Mouse (Mus musculus) forebrain, embryonic 10.5 days (tissue): ENCODE data around the gene Cacybp. TPM values are rescaled to one million over a fixed set of nuclear protein-coding genes. Genes with fewer than 3 reads are reported as not detected.
A peak's percentile ranks its signal among the peaks of the same experiment; 100 is the strongest.

ENCODE experiments used
- DNase-seq: peaks from one replicate; pipeline ENCODE4 v3.0.0-alpha.2; 2017; ENCODE audit warnings: low spot score; ENCODE audit errors: extremely low spot score
- H3K27ac ChIP-seq: fragments of 300-500 bp; sonication (generic); 2 replicates; pipeline ENCODE4 v1.5.1; 2016; ENCODE audit warnings: mild to moderate bottlenecking
- H3K27me3 ChIP-seq: fragments of 300-500 bp; sonication (generic); 2 replicates; pipeline ENCODE4 v1.6.1; 2016; ENCODE audit warnings: mild to moderate bottlenecking; ENCODE audit not compliant: poor library complexity, severe bottlenecking
- H3K36me3 ChIP-seq: fragments of 300-500 bp; sonication (generic); replicated peaks from 2 replicates; pipeline ENCODE4 v1.6.1; 2016; ENCODE audit warnings: mild to moderate bottlenecking, moderate library complexity
- H3K4me1 ChIP-seq: fragments of 300-500 bp; sonication (generic); 2 replicates; pipeline ENCODE4 v1.6.1; 2016
- H3K4me3 ChIP-seq: fragments of 300-500 bp; sonication (generic); 2 replicates; pipeline ENCODE4 v1.5.1; 2016; ENCODE audit warnings: mild to moderate bottlenecking, moderate library complexity
- H3K9me3 ChIP-seq: fragments of 300-500 bp; sonication (generic); 2 replicates; pipeline ENCODE4 v1.6.1; 2016; ENCODE audit warnings: mild to moderate bottlenecking, moderate library complexity
- WGBS: fragments of 180-500 bp; shearing (Covaris S2); methylation state at CpG from one replicate; pipeline ENCODE4 v1.1.7; 2016; 5-methylcytosine and 5-hydroxymethylcytosine counted together
- polyA plus RNA-seq: library from polyadenylated mRNA; unstranded; fragments of >200 nt; fragmentation: Nextera tagmentation; extraction: Ambion mirVana; gene quantifications from 2 replicates; pipeline ENCODE4 v1.2.1, GENCODE M21; 2016

Gene Cacybp
- 361 and 381 TPM in 2 replicates for polyA plus RNA-seq

- Histone ChIP-seq H3K27ac (peak within 1 kb of the TSS; percentile 97), H3K36me3 (peaks cover 8% of the 10 kb centered on the region), H3K9me3 (no peaks in the 10 kb centered on the region), H3K4me3 (peak within 1 kb of the TSS; percentile 87), H3K4me1 (peaks cover 22% of the 10 kb centered on the region), H3K27me3 (no peaks in the 10 kb centered on the region)
- DNase-seq: peak; percentile 99
- under 1% methylated on average over 76 of the region's 76 CpGs for WGBS
Measured at GRCm38 (mm10) chr1:160212703-160213669, at the start of gene Cacybp. Gene Cacybp, minus strand, starts transcription at chr1:160212875.

GRCm38 (mm10) chr1:160262415-160262814, 49.7 kb upstream of the Cacybp start:
- Histone ChIP-seq H3K9me3 (no peaks in the 10 kb centered on the region), H3K36me3 (no peaks in the 10 kb centered on the region), H3K27me3 (no peaks in the 10 kb centered on the region), H3K4me1 (peaks cover 11% of the 10 kb centered on the region), H3K4me3 (no peak overlapping the region), H3K27ac (no peak overlapping the region)
- WGBS: 88% methylated on average over 4 of the region's 4 CpGs
- no peak for DNase-seq

GRCm38 (mm10) chr1:160261849-160262248, 49.2 kb upstream of the Cacybp start:
- Histone ChIP-seq H3K27me3 (no peaks in the 10 kb centered on the region), H3K9me3 (no peaks in the 10 kb centered on the region), H3K4me3 (no peak overlapping the region), H3K36me3 (no peaks in the 10 kb centered on the region), H3K27ac (no peak overlapping the region), H3K4me1 (peaks cover 11% of the 10 kb centered on the region)
- DNase-seq: no peak
- 84% methylated on average over 2 of the region's 2 CpGs for WGBS

GRCm38 (mm10) chr1:160260605-160261004, 47.9 kb upstream of the Cacybp start:
- 96% methylated on average over 4 of the region's 4 CpGs for WGBS
- Histone ChIP-seq H3K27ac (no peak overlapping the region), H3K4me3 (no peak overlapping the region), H3K36me3 (no peaks in the 10 kb centered on the region), H3K9me3 (no peaks in the 10 kb centered on the region), H3K4me1 (peaks cover 11% of the 10 kb centered on the region), H3K27me3 (no peaks in the 10 kb centered on the region)
- no peak for DNase-seq

- Histone ChIP-seq H3K36me3 (no peaks in the 10 kb centered on the region), H3K4me1 (peaks cover 11% of the 10 kb centered on the region), H3K9me3 (no peaks in the 10 kb centered on the region), H3K4me3 (no peak overlapping the region), H3K27me3 (no peaks in the 10 kb centered on the region), H3K27ac (no peak overlapping the region)
- no peak for DNase-seq
- WGBS: 75% methylated on average over 7 of the region's 7 CpGs
Measured at GRCm38 (mm10) chr1:160259884-160260283, 47.2 kb upstream of the Cacybp start.

GRCm38 (mm10) chr1:160253108-160253507, 40.4 kb upstream of the Cacybp start:
- 91% methylated on average over 2 of the region's 2 CpGs for whole genome bisulfite sequencing
- Histone ChIP-seq H3K4me3 (no peak overlapping the region), H3K9me3 (no peaks in the 10 kb centered on the region), H3K27me3 (no peaks in the 10 kb centered on the region), H3K36me3 (no peaks in the 10 kb centered on the region), H3K27ac (no peak overlapping the region), H3K4me1 (no peaks in the 10 kb centered on the region)
- no peak for DNase-seq

- Histone ChIP-seq H3K36me3 (no peaks in the 10 kb centered on the region), H3K27ac (no peak overlapping the region), H3K4me3 (no peak overlapping the region), H3K27me3 (no peaks in the 10 kb centered on the region), H3K4me1 (no peaks in the 10 kb centered on the region), H3K9me3 (no peaks in the 10 kb centered on the region)
- WGBS: 84% methylated on average over 5 of the region's 5 CpGs
- no peak for DNase-seq
Measured at GRCm38 (mm10) chr1:160251388-160252007, 38.8 kb upstream of the Cacybp start.

GRCm38 (mm10) chr1:160250782-160251181, 38.1 kb upstream of the Cacybp start:
- no peak for DNase-seq
- H3K4me3 ChIP-seq: no peak overlapping the region

GRCm38 (mm10) chr1:160249786-160250185, 37.1 kb upstream of the Cacybp start:
- 88% methylated on average over 3 of the region's 3 CpGs for WGBS
- DNase-seq: no peak
- Histone ChIP-seq H3K4me1 (no peaks in the 10 kb centered on the region), H3K9me3 (no peaks in the 10 kb centered on the region), H3K36me3 (no peaks in the 10 kb centered on the region), H3K27ac (no peak overlapping the region), H3K4me3 (no peak overlapping the region), H3K27me3 (no peaks in the 10 kb centered on the region)

More at GRCm38 (mm10) chr1:160250782-160251181, 38.1 kb upstream of the Cacybp start:
- Histone ChIP-seq H3K9me3 (no peaks in the 10 kb centered on the region), H3K36me3 (no peaks in the 10 kb centered on the region), H3K27me3 (no peaks in the 10 kb centered on the region), H3K27ac (no peak overlapping the region), H3K4me1 (no peaks in the 10 kb centered on the region)
- WGBS: 81% methylated on average over 4 of the region's 4 CpGs

- Histone ChIP-seq H3K27me3 (no peaks in the 10 kb centered on the region), H3K4me1 (no peaks in the 10 kb centered on the region), H3K9me3 (no peaks in the 10 kb centered on the region), H3K4me3 (no peak overlapping the region), H3K27ac (no peak overlapping the region), H3K36me3 (no peaks in the 10 kb centered on the region)
- DNase-seq: no peak
- WGBS: 88% methylated on average over 9 of the region's 9 CpGs
Measured at GRCm38 (mm10) chr1:160247473-160247872, 34.8 kb upstream of the Cacybp start.

GRCm38 (mm10) chr1:160246844-160247243, 34.2 kb upstream of the Cacybp start:
- Histone ChIP-seq H3K4me3 (no peak overlapping the region), H3K36me3 (no peaks in the 10 kb centered on the region), H3K9me3 (no peaks in the 10 kb centered on the region), H3K4me1 (no peaks in the 10 kb centered on the region), H3K27me3 (no peaks in the 10 kb centered on the region), H3K27ac (no peak overlapping the region)
- 89% methylated on average over 4 of the region's 4 CpGs for WGBS
- no peak for DNase-seq

GRCm38 (mm10) chr1:160245954-160246353, 33.3 kb upstream of the Cacybp start:
- no peaks in the 10 kb centered on the region for H3K9me3 ChIP-seq
- H3K36me3 ChIP-seq: no peaks in the 10 kb centered on the region
- H3K4me3 ChIP-seq: no peak overlapping the region
- no peaks in the 10 kb centered on the region for H3K27me3 ChIP-seq
- no peak overlapping the region for H3K27ac ChIP-seq
- no peak for DNase-seq
- H3K4me1 ChIP-seq: no peaks in the 10 kb centered on the region
- WGBS: 84% methylated on average over 2 of the region's 2 CpGs

- Histone ChIP-seq H3K27me3 (no peaks in the 10 kb centered on the region), H3K4me3 (no peak overlapping the region), H3K4me1 (no peaks in the 10 kb centered on the region), H3K9me3 (no peaks in the 10 kb centered on the region), H3K27ac (no peak overlapping the region), H3K36me3 (no peaks in the 10 kb centered on the region)
- DNase-seq: no peak
- WGBS: 93% methylated on average over 5 of the region's 5 CpGs
Measured at GRCm38 (mm10) chr1:160244689-160245088, 32.0 kb upstream of the Cacybp start.
